ENCODE assay signal across 8 mouse cellular contexts in the genomic region with DNA sequence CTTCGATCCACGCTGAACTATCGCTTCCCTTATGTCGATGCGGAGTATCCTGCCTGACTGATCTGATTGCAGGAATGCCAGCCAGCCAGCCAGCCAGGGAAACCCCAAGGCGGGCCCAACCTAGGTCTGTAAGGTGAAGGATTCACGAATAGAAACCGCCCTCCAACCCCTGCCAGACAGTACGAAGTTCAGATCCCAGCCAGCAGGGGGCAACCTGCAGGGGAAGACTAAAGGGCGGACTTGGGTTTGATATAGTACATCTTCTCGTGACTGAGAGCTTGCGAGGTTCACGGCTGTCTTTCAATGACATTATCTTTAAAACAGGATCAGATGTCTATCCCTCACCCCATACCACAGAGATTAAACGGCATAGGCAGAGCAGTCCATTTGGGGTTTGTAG. TPM values are rescaled to one million over a fixed set of nuclear protein-coding genes. Genes with fewer than 3 reads are reported as not detected.
A peak's percentile ranks its signal among the peaks of the same experiment; 100 is the strongest.
DNase-seq lines count a peak whose midpoint lies in the region; ATAC-seq and TF ChIP-seq lines count a peak whose summit lies in the region.

No protein-coding gene starts in this region.

- 23% methylated on average over 14 of the region's 14 CpGs for WGBS in liver, adult 2 months
- 21% methylated on average over 14 of the region's 14 CpGs for WGBS in liver, embryonic 11.5 days
- WGBS in hindbrain, postnatal 0 days: 31% methylated on average over 14 of the region's 14 CpGs

- TF ChIP-seq POLR2A in liver, adult 2 months (IDR thresholded peaks at IDR 0.05; ENCODE audit: extremely low read depth, insufficient read depth, low read length): no peak

- H3K4me2 ChIP-seq in liver, embryonic 11.5 days: no peak overlapping the region
- H3K4me2 ChIP-seq in hindbrain, postnatal 0 days (ENCODE audit: low read depth, low read length): no peak overlapping the region

- no peaks in the 10 kb centered on the region for H3K9me3 ChIP-seq in liver, embryonic 11.5 days (ENCODE audit: control insufficient read depth, low read length)
- H3K9me3 ChIP-seq in hindbrain, postnatal 0 days (ENCODE audit: low read length): no peaks in the 10 kb centered on the region

- TF ChIP-seq CTCF in liver, adult 2 months (IDR thresholded peaks at IDR 0.05; ENCODE audit: low read depth, low read length): peak; percentile 78
- TF ChIP-seq CTCF in hindbrain, postnatal 0 days (IDR thresholded peaks at IDR 0.05; ENCODE audit: low read depth): peak; percentile 72

- no peak overlapping the region for H3K4me3 ChIP-seq in liver, adult 2 months (ENCODE audit: insufficient read depth, low read depth, low read length)
- no peak overlapping the region for H3K4me3 ChIP-seq in liver, embryonic 11.5 days (ENCODE audit: low read depth, low read length)
- no peak overlapping the region for H3K4me3 ChIP-seq in hindbrain, postnatal 0 days (ENCODE audit: low read length)

- H3K36me3 ChIP-seq in liver, adult 2 months (ENCODE audit: control insufficient read depth, insufficient read depth, low read length): no peaks in the 10 kb centered on the region
- H3K36me3 ChIP-seq in liver, embryonic 11.5 days (ENCODE audit: control insufficient read depth, insufficient read depth, low read length): no peaks in the 10 kb centered on the region
- H3K36me3 ChIP-seq in hindbrain, postnatal 0 days (ENCODE audit: insufficient read depth, low read length): no peaks in the 10 kb centered on the region

- H3K27me3 ChIP-seq in liver, adult 2 months (ENCODE audit: control insufficient read depth, insufficient read depth, low read length): no peaks in the 10 kb centered on the region
- H3K27me3 ChIP-seq in liver, embryonic 11.5 days (replicated peaks; ENCODE audit: control insufficient read depth, insufficient read depth, low read length): peaks cover 44% of the 10 kb centered on the region
- no peaks in the 10 kb centered on the region for H3K27me3 ChIP-seq in hindbrain, postnatal 0 days (ENCODE audit: insufficient read depth, low read length)

- DNase-seq in adrenal gland, adult 2 months: peak; percentile 48
- DNase-seq in adrenal gland, adult 8-10 months: no peak
- DNase-seq in liver, adult 2 months (ENCODE audit: extremely low read depth, low read depth, low spot score): peak; percentile 38
- no peak for DNase-seq in liver, embryonic 11.5 days (ENCODE audit: low spot score)
- DNase-seq in embryo, embryonic 10.5 days (ENCODE audit: low spot score): peak; percentile 80
- peak; percentile 52 for DNase-seq in hindbrain, postnatal 0 days (ENCODE audit: low spot score)
- DNase-seq in thymus, postnatal 25 days: peak; percentile 61

- H3K9ac ChIP-seq in liver, adult 2 months (ENCODE audit: low read depth, low read length): no peak overlapping the region
- H3K9ac ChIP-seq in liver, embryonic 11.5 days (ENCODE audit: low read depth, low read length): no peak overlapping the region
- H3K9ac ChIP-seq in hindbrain, postnatal 0 days (replicated peaks; ENCODE audit: low read length): no peak overlapping the region

- peaks cover 4% of the 10 kb centered on the region; the same call in 1 of the 2 replicates for H3K4me1 ChIP-seq in liver, adult 2 months (ENCODE audit: control insufficient read depth, insufficient read depth, low read length)
- H3K4me1 ChIP-seq in liver, embryonic 11.5 days (replicated peaks; ENCODE audit: control insufficient read depth, insufficient read depth, low read length): no peaks in the 10 kb centered on the region; the same call in none of the 2 replicates
- H3K4me1 ChIP-seq in hindbrain, postnatal 0 days (ENCODE audit: insufficient read depth, low read length): 0 out of 2 replicates have a peak, but pooled peaks cover 3% of the 10 kb centered on the region

- H3K27ac ChIP-seq in liver, adult 2 months (replicated peaks; ENCODE audit: insufficient read depth, low read depth, low read length): no peak overlapping the region
- H3K27ac ChIP-seq in liver, embryonic 11.5 days (ENCODE audit: low read depth, low read length): no peak overlapping the region
- H3K27ac ChIP-seq in hindbrain, postnatal 0 days: no peak overlapping the region

- H3K79me2 ChIP-seq in liver, adult 2 months (ENCODE audit: control insufficient read depth, insufficient read depth, low read length): no peaks in the 10 kb centered on the region

- no peak for ATAC-seq in liver, embryonic 11.5 days (replicated peaks; ENCODE audit: low FRiP score)
- ATAC-seq in hindbrain, postnatal 0 days: no peak
- ATAC-seq in megakaryocyte, adult 5-6 weeks (ENCODE audit: poor library complexity, severe bottlenecking): peak; percentile 47; the same call in 1 of the 2 replicates

RNA-seq across cellular contexts. Expression of a gene that starts 1.5 kb away (rescaled TPM):
- under 1 TPM; 0.69 to 0.76 TPM for total RNA-seq in adrenal gland, adult 2 months (2021)
- polyA plus RNA-seq in adrenal gland, adult 2 months (2012; rRNA removed): 0.85 and 1.4 TPM in 2 replicates
- 1 to 10 TPM in 3 of 4 experiments, under 1 TPM in 1; 0.81 to 1.9 (median 1.5) TPM for total RNA-seq in adrenal gland, adult 8-10 months (2022)
- 0.20 and 0.55 TPM in 2 replicates for total RNA-seq in liver, adult 2 months (2014; rRNA removed)
- 0.37 and 0.50 TPM in 2 replicates for polyA plus RNA-seq in liver, adult 2 months (2012; rRNA removed)
- polyA plus RNA-seq in liver, embryonic 11.5 days (2014; fragmentation: Nextera tagmentation; extraction: Ambion mirVana): 0.14 TPM in 1 of 2 replicates, not detected in the other
- total RNA-seq in hindbrain, postnatal 0 days (2014; rRNA removed): 10.2 and 10.8 TPM in 2 replicates
- polyA plus RNA-seq in hindbrain, postnatal 0 days (2015; fragmentation: Nextera tagmentation; extraction: Ambion mirVana): 2.8 and 3.2 TPM in 2 replicates
- total RNA-seq in megakaryocyte, adult 5-6 weeks (2015): not detected in 2 replicates
- not detected in 2 replicates for total RNA-seq in megakaryocyte, adult 5-6 weeks (2017)

RNA-seq across cellular contexts. Expression of a gene that starts 26.6 kb away (rescaled TPM):
- 1 to 10 TPM; 1.0 to 1.6 TPM for total RNA-seq in adrenal gland, adult 2 months (2021)
- polyA plus RNA-seq in adrenal gland, adult 2 months (2012; rRNA removed): 7.5 and 9.0 TPM in 2 replicates
- total RNA-seq in adrenal gland, adult 8-10 months (2022): 1 to 10 TPM; 2.1 to 7.3 (median 4.7) TPM
- 0.81 and 0.83 TPM in 2 replicates for total RNA-seq in liver, adult 2 months (2014; rRNA removed)
- 2.5 and 3.0 TPM in 2 replicates for polyA plus RNA-seq in liver, adult 2 months (2012; rRNA removed)
- polyA plus RNA-seq in liver, embryonic 11.5 days (2014; fragmentation: Nextera tagmentation; extraction: Ambion mirVana): 1.0 and 2.2 TPM in 2 replicates
- 36.3 and 39.8 TPM in 2 replicates for total RNA-seq in hindbrain, postnatal 0 days (2014; rRNA removed)
- 46.2 and 49.7 TPM in 2 replicates for polyA plus RNA-seq in hindbrain, postnatal 0 days (2015; fragmentation: Nextera tagmentation; extraction: Ambion mirVana)
- total RNA-seq in megakaryocyte, adult 5-6 weeks (2015): not detected in 2 replicates
- not detected in 2 replicates for total RNA-seq in megakaryocyte, adult 5-6 weeks (2017)

RNA-seq across cellular contexts. Expression of a gene that starts 32.3 kb away (rescaled TPM):
- total RNA-seq in adrenal gland, adult 2 months (2021): 10 to 100 TPM; 19.0 to 26.9 TPM
- polyA plus RNA-seq in adrenal gland, adult 2 months (2012; rRNA removed): 35.3 and 38.0 TPM in 2 replicates
- total RNA-seq in adrenal gland, adult 8-10 months (2022): 10 to 100 TPM; 24.6 to 36.3 (median 29.0) TPM
- 4.1 and 7.1 TPM in 2 replicates for total RNA-seq in liver, adult 2 months (2014; rRNA removed)
- 15.2 and 18.6 TPM in 2 replicates for polyA plus RNA-seq in liver, adult 2 months (2012; rRNA removed)
- polyA plus RNA-seq in liver, embryonic 11.5 days (2014; fragmentation: Nextera tagmentation; extraction: Ambion mirVana): 5.9 and 7.4 TPM in 2 replicates
- total RNA-seq in hindbrain, postnatal 0 days (2014; rRNA removed): 86.3 and 94.7 TPM in 2 replicates
- polyA plus RNA-seq in hindbrain, postnatal 0 days (2015; fragmentation: Nextera tagmentation; extraction: Ambion mirVana): 16.9 and 17.0 TPM in 2 replicates
- total RNA-seq in megakaryocyte, adult 5-6 weeks (2015): 0.04 and 0.05 TPM in 2 replicates
- 0.11 and 0.37 TPM in 2 replicates for total RNA-seq in megakaryocyte, adult 5-6 weeks (2017)

Comparison
In these comparisons a context has a peak if more than half of its experiments do, and no peak if none do; other contexts are left out.
1. DNase-seq: peak in adrenal gland, adult 2 months (single experiment), liver, adult 2 months (single experiment), embryo, embryonic 10.5 days (single experiment), hindbrain, postnatal 0 days (single experiment) and thymus, postnatal 25 days (single experiment); none in adrenal gland, adult 8-10 months (single experiment) and liver, embryonic 11.5 days (single experiment).